Mouse (Mus musculus) large intestine, adult 2 months (tissue): ENCODE results near the gene Ptchd1. TPM values are rescaled to one million over a fixed set of nuclear protein-coding genes. Genes with fewer than 3 reads are reported as not detected.

Experiments used
- DNase-seq: peaks from one replicate; pipeline ENCODE4 v3.0.0-alpha.2; 2012; ENCODE audit warnings: low read depth, low spot score
- WGBS: fragments of 180-500 bp; shearing (Covaris S2); methylation state at CpG from one replicate; pipeline ENCODE4 v1.1.7; 2018; 5-methylcytosine and 5-hydroxymethylcytosine counted together
- polyA plus RNA-seq: library from polyadenylated mRNA; depleted of rRNA; stranded (reverse); fragments of >200 nt; gene quantifications from 2 replicates; pipeline ENCODE4 v1.2.3, GENCODE M21; 2012; rRNA removed

Ptchd1 gene
- polyA plus RNA-seq = not detected in 2 replicates

GRCm38 (mm10) chrX:155623701-155624281, at the start of gene Ptchd1:
TSS of gene Ptchd1 (minus strand) at chrX:155623814.
- no peak for DNase-seq
- WGBS = 19% methylated on average over 26 of the region's 34 CpGs

GRCm38 (mm10) chrX:155657971-155658370, 34.4 kb upstream of the Ptchd1 start:
- 91% methylated on average over 1 of the region's 1 CpGs for WGBS
- DNase-seq = no peak

- no peak for DNase-seq
- 81% methylated on average over 3 of the region's 3 CpGs for WGBS
Observed at GRCm38 (mm10) chrX:155645975-155646374, 22.4 kb upstream of the Ptchd1 start.

DNA sequence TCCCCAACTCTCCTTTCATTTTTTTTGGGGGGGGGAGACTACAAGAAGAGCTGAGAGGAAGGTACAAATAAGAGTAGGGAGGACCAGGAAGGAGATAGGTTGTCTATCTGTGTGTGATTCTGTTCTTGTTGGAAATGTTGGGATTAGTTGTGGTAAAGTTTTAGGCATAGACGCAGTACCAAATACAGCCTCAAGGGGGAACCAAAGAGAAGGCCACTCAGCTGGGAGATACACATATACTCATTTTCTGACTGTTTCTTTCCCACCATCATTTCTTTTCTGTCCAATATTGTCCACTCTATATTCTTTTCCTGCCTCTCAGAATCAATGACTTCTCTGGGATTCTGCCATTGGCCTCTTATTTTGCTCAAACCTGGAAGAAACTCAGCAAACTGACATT, 20.4 kb upstream of the Ptchd1 start:
- WGBS = 4% methylated on average over 1 of the region's 1 CpGs
- DNase-seq = no peak

DNA sequence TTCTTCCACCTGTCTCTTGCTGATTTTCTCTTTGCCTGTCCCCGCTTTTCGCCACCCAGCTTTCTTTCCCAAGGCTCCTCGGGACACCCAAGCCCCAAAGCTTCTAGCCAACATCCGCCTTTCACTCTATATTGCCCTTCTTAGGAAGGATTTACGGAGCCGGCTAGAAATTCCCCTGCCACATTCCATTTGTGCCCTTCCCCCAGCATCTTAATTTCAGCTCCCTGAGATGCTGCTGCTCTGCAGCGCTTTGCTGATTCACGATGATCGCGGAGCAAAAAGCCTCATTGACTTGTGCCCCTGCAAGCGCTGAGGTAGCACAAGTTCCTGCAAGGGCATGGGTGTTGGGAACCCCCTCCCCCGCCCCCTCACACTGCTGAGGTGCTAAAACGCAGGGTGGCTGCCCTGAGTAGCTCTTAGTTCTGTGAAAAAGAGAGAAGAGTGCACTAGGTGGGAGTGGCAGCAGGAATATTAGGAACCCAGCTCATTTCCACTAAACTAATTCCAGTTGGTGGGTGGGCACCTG, 2.1 kb upstream of the Ptchd1 start:
- 17% methylated on average over 13 of the region's 13 CpGs for WGBS
- no peak for DNase-seq

- WGBS = 8% methylated on average over 14 of the region's 15 CpGs
- no peak for DNase-seq
Observed at GRCm38 (mm10) chrX:155624895-155625294, 1.3 kb upstream of the Ptchd1 start.

- WGBS = 12% methylated on average over 19 of the region's 19 CpGs
- DNase-seq = no peak
Observed at GRCm38 (mm10) chrX:155624341-155624841, 777 bp upstream of the Ptchd1 start, which contains the start of gene Gm15155. TSS of gene Gm15155 (plus strand) at chrX:155624741.

GRCm38 (mm10) chrX:155622961-155623599, 534 bp downstream of the Ptchd1 start:
- DNase-seq = no peak
- 24% methylated on average over 48 of the region's 69 CpGs for WGBS

- no peak for DNase-seq
- WGBS = 21% methylated on average over 24 of the region's 24 CpGs
Observed at GRCm38 (mm10) chrX:155622527-155622926, 1.1 kb downstream of the Ptchd1 start.

DNA sequence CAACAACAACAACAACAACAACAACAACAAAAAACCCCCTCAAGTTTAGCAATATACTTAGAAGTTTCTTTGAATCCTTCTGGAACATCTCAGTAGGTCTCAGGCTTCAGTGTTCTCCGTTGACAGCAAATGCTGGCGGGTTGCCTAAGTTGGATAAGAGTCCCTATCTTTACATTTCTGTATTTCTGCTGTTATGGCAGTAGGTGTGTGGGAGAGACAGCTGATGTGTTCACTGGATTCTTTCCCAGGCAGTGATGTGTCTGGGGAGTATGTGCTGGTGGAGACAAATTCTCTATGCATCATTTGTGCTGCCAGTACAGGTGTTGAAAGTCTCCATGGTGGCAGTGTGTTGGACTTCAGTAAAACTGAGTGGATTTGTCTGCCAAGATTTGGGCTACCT, 22.4 kb downstream of the Ptchd1 start:
- no peak for DNase-seq
- WGBS = 83% methylated on average over 2 of the region's 2 CpGs

GRCm38 (mm10) chrX:155596390-155596789, 27.2 kb downstream of the Ptchd1 start:
- no peak for DNase-seq

DNA sequence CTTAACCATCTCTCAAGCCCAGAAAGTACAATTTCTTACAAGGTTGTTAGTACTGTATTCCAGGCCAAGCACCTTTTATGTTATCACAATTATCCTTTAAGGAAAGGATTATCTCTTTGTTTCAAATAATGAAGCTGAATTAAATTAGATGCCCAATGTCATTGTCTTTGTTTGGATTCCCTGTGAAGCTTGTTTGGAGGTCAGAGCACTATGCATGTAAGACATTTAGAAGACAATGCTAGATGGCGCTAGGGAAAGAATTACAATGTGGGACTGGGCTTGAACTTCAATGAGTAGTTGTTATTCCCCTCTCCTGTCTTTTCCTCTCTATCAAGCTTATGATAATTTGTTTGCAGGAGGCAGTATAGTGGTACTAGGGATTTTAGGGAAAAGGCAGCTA, 28.9 kb downstream of the Ptchd1 start:
- WGBS = 74% methylated on average over 1 of the region's 1 CpGs
- DNase-seq = no peak

- WGBS = 52% methylated on average over 2 of the region's 2 CpGs
- DNase-seq = no peak
Observed at GRCm38 (mm10) chrX:155592467-155592866, 31.1 kb downstream of the Ptchd1 start.

DNA sequence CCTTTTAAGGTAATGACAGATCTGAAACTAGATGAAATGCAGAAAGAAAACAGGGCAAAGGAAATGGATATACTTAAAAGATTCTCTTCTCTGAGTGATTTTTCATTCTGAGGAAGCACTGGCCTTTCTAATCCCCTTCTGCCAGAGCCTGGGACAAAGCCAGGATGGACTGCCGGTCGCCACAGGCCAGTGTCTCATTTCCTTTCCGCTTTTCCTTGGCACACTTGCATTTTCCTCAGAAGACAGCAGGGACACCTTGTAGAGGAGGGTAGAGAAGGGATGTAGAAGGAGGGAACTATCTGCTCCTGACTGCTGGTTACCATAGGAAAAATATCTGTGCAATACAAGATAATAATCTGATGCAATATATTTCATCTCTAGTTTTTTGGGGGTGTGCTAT, 32.1 kb downstream of the Ptchd1 start:
- DNase-seq = no peak
- WGBS = 68% methylated on average over 3 of the region's 3 CpGs

- DNase-seq = no peak
Observed at GRCm38 (mm10) chrX:155584586-155584985, 39.0 kb downstream of the Ptchd1 start.

DNA sequence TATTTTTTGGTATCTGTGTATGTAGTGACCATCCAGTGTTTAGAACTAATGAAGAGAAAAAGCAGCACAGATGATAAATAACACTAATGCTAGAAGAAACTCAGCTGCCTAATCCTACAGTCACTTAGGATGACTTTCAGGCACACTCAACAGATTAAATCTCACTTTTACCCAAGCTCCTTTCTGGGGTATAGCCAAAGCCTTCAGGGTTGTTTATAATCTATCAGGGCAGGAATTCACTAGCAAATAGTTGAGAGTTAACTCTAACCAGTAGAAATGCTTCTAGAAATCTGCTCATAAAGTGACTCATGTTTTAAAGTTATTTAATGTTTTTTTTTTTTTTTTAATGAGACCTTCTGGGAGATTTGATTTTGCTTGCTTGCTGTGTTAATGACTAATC, 43.8 kb downstream of the Ptchd1 start:
- no peak for DNase-seq

More at GRCm38 (mm10) chrX:155584586-155584985, 39.0 kb downstream of the Ptchd1 start:
- 75% methylated on average over 2 of the region's 2 CpGs for WGBS

DNA sequence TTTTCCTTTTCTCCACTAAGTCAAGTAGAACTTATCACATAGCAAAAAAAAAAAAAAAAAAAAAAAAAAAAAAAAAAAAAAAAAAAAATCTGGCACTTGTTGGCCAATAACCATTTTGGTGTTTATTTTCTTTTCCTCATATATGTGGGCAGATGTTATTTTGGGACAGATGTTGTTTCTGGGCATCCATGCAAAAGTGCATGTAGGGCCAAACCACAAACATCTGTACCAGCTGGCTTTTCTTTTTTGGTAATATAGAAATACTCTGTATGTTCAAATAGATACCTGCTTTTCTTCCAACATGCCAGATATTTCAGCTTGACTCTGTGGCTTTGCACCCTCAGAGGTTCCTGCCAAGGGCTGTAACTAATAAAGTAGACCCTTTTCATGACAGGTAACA, 51.2 kb downstream of the Ptchd1 start:
- no peak for DNase-seq

GRCm38 (mm10) chrX:155543780-155544179, 79.8 kb downstream of the Ptchd1 start:
- DNase-seq = no peak
